Mouse (Mus musculus) cerebellum, adult 9-11 months (tissue): Measurements from ENCODE around the gene Mtor.
A peak's percentile ranks its signal among the peaks of the same experiment; 100 is the strongest.

Experiments
- DNase-seq: peaks from one replicate; pipeline ENCODE4 v3.0.0; 2022

The Mtor gene

GRCm38 (mm10) chr4:148448179-148448852 lies at the start of gene Mtor:
Mtor (plus strand) TSS chr4:148448611.
- peak; percentile 98 for DNase-seq

DNA sequence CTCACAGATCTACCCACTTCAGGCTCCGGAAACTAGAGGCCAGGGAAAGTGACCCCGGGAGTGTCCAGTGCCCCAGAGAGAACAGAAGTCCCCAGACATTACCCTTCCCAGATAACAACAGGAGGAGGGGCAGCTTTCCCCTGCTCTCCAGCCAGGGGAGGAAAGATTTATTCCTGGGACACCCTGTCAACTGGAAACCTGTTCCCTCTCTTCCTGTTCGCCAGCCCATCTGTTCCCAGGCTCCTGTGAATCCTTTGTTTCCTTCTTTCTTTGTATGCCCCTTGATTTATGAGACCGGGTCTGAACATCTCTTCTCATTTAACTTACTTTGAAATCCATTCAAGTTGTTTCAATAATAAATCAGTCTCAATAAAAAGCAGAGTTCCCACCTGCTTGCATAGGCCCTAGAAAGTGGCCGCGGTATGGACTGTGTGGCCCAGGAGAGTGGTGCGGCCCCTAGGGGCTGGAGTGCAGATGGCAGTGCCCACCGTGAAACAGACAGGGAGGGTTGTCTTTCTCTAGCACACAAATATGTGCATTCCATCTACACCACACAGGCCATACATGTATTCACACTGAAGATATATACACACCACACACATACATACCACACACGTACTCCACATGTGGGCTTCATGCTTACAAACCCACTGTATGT lies 48.8 kb upstream of the Mtor start:
- no peak for DNase-seq

GRCm38 (mm10) chr4:148403402-148403801 lies 45.0 kb upstream of the Mtor start:
- peak; percentile 41 for DNase-seq

DNA sequence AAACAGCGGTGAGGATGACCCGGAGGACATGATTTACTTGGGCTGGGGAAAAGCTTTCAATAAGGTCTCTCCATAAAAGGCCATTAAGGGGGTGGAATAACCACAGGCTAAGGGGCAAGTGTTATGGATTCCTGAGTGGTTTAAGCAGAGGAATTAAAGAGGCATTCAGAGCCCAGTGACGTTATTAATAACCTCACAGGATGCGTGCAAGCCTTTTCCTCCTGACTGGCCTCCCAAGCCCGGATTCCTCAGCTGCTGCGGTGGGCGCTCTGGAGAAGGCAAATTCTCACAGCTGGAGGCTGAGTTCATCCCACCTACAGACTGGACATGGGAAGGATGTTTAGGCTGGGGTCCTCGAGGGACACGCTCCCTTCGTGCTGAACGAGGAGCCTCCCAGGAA lies 43.7 kb upstream of the Mtor start:
- no peak for DNase-seq

GRCm38 (mm10) chr4:148405255-148405788 lies 43.1 kb upstream of the Mtor start:
- no peak for DNase-seq

DNA sequence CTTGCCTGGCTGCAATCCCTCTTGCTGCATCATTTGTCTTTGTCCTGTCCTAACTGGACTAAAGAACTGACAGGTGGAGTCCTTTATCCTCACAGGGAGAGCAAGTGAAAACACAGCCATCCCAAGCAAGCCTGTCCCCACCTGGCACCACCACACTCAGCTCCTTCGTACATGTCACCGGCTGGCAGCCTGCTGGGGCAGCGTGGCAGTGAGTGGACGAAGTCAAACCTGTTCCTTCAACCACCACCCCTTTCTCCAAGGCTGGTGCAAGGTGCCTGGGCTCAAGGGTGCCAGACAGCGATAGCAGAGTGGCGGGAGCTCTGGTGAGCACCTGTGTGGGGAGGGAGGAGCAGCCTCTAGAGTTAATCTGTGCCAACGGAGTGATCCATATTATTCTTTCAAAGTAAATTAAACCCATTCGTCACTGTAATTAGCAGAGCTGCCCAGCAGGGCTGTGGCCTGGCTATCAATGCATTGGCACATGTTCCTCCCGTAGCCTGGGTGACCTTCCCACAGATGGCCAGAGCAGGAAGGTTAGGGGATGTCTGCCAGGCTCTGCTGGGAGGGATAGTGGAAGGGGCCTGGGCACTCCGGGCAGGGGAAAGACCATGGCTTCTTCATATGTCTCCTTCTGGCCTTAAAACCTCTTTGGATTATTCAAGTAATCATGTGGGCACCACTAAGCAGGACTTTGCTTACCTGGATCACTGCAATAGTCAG lies 40.0 kb upstream of the Mtor start:
- DNase-seq: no peak

- DNase-seq: no peak
These were observed 32.8 kb upstream of the Mtor start for GRCm38 (mm10) chr4:148415575-148415974.

DNA sequence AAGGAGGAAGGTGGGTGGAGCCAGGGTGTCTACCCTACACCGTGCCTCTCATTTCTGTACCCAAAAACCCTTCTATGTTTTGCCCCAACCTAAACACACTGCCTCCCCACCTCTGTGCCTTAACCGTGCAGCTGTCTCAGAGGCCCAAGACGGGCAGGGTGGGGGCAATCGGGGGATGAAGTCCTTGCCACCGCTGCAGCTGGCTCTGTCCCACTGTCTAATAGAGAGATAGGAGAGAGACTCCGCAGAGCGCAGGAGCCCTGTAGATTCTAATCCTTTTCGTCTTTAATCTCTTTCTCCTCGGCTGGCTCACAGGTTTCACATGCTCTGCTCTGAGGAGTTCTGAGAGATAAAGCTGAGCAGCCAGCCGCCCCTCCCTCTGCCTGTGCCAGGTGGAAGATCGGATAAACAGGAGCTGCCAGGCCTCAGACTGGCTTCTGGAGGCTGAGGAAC lies 31.3 kb upstream of the Mtor start:
- no peak for DNase-seq

DNA sequence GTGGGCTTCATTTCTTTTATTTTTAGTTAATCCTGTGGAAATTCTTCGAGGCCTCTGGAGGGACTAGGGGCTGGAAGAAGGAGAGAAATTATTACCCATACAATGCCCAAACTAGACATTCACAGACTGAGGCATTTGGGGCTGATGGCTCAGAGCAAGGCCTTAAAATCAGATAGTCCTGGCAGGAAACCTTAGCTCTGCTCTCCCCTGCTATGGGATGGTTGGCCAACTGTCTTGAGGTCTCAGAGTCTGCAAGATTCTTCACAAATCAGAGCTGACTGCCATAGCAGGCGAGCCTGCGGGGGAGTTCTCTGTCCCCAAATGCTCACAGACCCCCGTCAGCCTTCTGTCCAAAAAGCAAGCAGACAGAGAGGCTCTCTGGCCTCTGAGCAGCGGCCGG lies 30.9 kb upstream of the Mtor start:
- no peak for DNase-seq

DNA sequence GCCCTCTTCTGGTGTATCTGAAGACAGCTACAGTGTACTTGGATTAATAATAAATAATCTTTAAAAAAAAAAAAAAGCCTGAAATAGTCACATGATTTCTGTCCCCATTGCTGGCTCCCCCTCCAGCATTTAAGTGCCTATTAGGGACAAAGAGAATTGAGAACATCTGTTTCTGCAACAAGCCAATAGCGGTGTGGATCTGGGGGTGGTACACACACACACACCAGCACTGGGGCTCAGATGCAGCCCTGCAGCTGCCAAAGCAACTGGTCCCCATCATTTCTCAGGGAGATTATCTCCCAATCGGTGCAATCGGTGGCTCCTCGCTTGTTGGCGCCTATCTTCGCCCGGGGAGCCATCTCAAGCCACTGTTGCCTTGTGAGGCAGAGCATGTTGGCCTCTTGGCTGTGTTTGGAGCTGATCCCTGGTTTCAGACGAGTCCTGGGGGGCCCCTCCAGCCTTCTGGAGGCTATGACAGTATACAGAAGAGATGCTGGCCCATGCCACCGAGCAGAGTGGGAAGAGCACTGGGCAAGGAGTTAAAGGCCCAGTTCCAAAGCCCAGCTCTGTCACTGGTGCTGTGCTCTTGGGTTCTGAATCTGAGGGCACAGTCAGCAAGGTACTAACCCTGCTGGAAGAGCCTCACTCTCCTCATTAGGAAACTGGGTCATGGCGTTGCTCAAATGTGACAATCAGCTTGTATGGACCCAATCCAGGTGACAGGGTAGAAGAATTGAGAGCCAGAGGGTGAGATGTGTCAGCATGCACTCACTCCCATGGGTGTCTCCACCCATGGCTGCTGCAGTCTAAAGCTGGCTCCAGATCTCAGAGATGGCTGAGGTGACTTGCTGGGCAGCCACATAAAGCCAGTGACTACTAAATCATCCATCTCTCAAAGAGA lies 21.2 kb upstream of the Mtor start:
- DNase-seq: no peak

GRCm38 (mm10) chr4:148428544-148428943 lies 19.9 kb upstream of the Mtor start:
- DNase-seq: no peak

DNA sequence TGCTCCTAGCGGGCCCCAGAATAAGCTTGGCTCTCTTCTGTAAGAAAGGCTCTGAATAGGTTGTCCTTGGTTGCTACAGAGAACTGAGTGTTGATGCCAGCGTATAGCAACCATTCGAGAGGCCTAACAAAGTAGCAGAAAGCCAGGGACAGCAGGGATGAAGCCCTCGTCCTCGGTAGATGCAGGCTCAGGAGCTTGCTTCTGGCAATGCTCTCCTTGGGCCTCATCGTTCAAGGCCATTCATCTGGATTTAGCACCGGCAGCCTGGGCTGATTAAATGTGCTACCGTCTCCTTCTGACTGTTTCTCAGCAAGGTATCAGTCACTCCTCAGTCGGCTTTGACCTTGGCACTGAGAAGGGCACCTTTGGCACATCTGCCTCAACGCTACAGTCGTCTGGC lies 19.3 kb upstream of the Mtor start:
- DNase-seq: no peak

DNA sequence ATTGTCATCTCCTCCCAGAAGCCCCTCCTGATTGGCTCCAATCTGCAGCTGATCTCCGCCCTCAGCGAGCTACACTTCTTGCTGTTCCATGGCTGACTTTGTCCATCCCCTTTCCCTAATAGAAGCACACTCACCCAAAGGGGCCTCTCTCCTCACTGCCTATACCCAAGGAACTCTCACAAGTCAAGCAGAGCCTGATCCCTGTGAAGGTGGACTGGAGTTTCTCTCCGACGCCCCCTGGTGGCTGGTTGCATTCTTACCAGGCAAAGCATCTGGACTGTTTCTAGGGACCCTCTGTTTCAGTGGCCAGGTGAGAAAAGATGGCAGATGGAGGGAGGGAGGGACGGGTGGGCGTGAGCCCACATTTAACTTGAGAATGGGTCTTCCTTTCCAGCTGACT lies 18.7 kb upstream of the Mtor start:
- peak; percentile 56 for DNase-seq

DNA sequence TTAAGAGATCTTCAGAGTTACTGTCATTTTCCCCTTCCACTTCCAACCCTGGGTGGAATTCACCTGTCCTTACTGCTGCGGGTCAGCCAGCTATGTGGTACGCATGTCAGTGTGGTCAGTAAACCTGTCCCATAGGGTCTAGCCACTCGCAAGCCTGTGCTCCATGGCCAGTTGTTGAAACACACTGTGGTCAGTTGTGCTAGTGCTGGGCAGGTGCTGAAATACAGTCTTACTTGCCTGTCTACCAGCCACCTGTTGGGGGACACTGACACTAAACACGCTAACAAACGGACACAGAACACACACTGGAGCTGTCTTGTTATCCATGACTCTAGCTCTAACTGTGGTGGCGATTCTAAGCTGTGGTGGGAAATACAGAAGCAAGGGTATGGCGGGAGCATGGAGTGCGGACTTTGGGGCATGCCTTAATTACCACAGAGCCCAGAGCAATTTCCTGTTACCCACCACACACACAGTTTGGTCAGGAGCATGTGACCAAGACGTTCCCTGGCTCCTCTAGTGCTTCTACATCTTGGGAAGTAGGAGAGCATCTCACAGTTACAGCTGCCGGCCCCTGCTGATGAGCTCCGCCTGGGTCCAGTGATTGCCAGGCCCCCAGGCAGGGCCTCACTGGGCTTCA lies 17.4 kb upstream of the Mtor start:
- DNase-seq: no peak

DNA sequence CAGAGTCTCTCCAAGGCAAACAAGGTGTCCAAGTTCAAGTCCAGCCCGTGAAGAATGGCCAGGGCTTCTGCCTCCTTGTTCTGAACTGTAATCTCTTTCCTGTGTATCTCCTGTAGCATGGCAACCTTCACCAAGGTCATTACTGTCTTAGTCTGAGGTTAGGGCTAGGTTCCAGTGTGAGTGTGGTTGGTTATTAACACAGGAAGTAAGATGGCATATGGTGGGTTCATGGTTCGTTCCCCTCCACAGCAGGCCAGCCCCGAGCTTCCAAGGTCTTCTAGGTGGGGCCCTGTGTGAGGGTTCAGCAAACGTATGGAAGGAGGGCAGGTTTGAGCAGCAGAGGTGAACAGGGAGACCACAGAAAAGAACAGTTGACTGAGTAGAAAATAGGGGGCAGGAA lies 15.9 kb upstream of the Mtor start:
- DNase-seq: no peak

DNA sequence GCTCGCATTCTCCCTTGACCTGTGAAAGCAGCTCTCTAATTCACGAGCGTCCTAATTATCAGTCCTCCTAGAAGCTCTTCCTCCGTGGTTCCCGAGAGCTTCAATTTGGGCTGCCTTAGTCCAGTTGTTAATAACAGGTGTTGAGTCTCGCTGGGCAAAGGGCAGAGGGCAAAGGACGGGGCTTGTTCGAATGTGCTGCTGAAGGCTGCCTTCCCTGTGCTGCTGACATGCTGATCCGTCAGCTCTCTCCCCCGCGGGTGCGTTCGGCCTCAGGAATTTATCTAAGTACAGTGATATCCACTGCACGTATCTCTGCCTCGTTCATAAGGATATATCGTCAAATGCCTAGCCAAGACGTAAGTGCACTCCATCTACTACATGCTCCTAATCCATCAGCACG lies 15.1 kb upstream of the Mtor start:
- DNase-seq: no peak

DNA sequence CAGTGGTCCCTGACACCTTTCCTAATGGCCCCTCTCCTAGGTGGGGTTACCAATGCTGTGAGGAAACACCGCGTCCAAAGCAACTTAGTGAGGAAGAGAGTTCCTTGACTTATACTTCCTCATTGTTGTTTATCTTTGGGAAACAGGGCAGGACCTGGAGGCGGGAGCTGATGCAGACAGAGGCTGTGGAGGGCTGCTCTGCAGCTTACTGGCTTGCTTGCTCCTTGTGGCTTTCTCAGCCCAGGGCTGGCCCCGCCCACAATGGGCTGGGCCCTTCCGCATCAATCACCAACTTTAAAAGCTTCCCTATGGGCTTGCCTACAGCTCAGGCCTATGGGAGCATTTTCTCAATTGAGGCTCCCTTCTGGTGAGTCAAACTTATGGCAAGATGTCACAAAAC lies 14.6 kb upstream of the Mtor start:
- no peak for DNase-seq

DNA sequence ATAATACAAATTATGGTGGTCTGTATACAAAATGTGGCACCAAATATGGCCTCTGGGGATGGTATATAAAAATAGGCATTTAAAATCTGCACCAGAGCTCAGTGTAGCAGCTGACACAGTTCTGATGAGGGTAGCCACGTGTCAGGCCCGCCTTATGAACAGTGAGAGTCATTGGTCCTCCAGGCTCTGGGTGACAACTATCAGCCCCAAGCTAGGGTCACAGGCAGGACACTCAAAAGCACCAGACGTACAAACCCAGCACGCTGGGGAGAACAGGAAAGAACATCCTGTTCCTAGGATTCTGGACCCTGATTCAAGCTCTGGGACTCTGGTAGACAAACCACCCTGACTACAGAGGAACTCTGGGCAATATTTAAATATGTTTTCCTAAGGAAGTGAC lies 13.9 kb upstream of the Mtor start:
- DNase-seq: no peak

GRCm38 (mm10) chr4:148435106-148435505 lies 13.3 kb upstream of the Mtor start:
- no peak for DNase-seq

DNA sequence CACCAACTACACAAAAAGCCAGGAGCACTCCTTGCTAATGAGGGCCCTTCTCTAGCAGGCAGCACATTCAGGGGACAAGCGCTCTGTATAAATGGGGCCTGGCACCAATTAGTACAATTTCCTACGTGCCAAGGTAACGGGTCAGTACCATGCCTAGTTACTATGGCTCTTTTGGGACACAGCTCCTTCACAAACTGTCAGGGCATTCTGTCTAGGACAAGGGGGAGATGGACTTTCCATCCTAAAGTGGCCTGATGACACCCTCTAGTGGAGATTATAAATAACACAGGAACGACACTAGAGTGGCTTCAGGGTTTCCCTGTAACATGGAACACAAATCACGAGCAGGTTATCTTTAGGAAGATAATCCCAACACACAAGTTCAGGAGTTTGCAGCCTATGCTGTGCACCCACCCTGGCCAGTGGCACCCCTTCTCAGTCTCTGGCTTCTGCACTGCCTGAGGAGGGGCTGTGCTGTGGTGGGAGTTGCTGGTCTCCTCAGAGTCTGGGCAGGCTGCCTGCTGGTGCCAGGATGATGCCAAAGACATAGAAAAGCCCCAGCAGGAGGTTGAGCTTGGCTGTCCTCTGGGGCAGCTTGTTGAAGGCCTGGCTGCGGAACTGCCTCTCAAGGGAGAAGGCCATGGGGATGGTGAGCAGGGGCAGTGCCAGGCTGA lies 12.6 kb upstream of the Mtor start:
- DNase-seq: peak; percentile 63

DNA sequence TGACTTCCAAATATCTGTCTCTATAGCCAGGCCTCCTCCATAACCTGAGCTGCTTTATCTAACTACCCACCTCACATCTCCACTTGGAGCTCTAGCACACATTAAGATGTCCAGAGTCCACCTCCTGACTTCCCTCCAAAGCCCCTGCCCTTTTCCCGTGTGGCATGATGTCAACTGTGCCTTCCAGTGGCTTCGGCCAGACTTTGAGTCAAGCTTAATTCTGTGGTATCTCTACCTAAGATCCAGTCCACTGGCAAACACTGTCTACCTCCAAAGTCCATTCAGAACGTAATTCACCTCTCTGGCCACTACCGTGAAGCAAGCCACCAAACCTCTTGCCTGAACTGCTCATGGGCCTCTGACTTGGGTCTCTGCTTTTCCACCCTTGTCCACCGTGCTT lies 6.5 kb upstream of the Mtor start:
- DNase-seq: no peak

- no peak for DNase-seq
These were observed 5.8 kb upstream of the Mtor start for GRCm38 (mm10) chr4:148442598-148442997.
